Mouse (Mus musculus): ENCODE results near the gene 5730522E02Rik.

The 5730522E02Rik gene

DNA sequence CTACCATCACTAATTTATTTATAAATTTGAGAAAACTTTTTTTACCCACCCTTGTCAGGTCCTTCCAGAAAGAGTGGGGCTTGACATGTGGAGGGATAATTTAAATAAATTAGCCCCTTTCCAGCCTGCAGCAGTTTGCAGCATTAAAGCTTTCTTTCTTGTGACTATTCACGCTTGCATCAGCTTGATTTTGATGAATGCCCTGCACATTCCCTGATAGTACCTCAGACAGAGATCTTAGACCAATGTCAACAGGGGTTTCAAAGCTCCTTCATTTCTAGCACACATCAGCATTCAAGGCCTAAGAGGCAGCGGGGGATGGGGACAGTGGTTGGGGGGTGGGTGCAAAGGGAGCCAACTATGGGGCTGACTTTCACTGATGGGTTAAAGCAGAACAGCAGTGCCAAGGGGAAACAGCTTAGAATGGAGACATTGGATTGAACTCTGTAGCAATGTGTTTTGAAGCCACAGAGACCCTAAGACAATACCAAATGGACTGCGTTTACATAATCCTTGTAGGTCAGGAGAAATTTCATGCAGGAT, 545.9 kb downstream of the 5730522E02Rik start:
- DNase-seq, result no peak

DNA sequence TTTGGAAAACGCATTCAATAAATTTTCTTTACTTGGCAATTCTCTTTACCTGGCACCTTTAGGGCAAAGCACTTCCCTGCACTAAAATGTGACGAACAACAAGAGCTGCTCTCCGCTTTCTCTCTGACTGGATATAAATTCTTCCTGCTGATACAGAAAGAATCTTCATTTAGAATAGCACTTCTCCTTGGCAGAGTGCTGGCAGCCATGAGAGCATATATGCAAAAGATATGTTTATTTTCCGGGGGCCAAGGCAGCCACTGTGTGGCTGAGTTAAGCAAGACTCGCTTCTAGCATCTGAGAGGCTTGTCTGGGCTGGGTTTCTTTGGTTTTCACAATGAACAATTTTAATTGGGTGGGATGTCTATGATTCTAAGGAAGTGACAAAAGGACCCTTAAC, 564.3 kb downstream of the 5730522E02Rik start:
- DNase-seq, result no peak

GRCm38 (mm10) chr11:25644767-25645622, 565.6 kb downstream of the 5730522E02Rik start:
- peak; percentile 46 to 51 for DNase-seq

GRCm38 (mm10) chr11:25606886-25607285, 603.7 kb downstream of the 5730522E02Rik start:
- no peak for DNase-seq

DNA sequence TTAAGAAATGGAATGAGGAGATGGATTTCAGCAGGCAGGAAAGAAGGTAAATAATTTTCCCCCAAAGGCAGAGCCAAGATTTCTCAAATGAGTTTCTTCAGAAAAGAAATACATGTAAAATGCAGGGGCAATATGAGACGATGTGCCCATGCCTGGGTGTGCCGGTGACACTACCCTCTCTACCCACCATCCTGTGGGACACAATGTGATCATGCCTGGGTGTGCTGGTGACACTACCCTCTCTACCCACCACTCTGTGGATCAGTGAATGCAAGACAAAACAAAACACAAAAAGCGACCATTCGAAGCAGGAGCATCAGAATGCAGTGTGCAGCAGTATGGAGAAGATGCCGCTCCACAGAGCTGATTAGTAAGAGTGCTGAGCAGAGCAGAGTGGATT, 610.5 kb downstream of the 5730522E02Rik start:
- DNase-seq, result no peak

GRCm38 (mm10) chr11:25595303-25595702, 615.3 kb downstream of the 5730522E02Rik start:
- no peak for DNase-seq

- no peak for DNase-seq
These were observed 615.8 kb downstream of the 5730522E02Rik start for GRCm38 (mm10) chr11:25594780-25595179.

GRCm38 (mm10) chr11:25592268-25592667, 618.3 kb downstream of the 5730522E02Rik start:
- peak; percentile 8 to 15 for DNase-seq

- DNase-seq, result peak; percentile 54 to 61
These were observed 620.3 kb downstream of the 5730522E02Rik start for GRCm38 (mm10) chr11:25590215-25590614.

DNA sequence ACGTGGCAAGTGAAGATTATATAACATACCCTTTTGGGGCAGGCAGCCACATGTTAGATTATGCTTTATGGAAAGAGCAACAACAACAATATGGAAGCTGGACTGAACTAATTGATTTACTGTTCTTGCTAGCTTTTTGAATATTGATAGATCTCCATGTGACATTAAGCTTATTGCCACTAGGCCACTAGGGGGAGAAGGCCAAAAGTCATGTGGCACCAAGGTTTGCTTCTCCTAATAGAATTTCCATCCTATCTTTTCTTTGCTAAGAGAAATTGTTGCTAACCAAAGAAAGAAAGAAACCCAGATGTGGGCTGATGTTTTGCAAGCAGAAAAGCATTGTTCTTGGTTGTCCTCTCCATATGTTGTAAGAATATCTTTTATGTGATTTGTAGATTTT, 621.1 kb downstream of the 5730522E02Rik start:
- peak in 1 of 2 experiments; percentile 11 for DNase-seq

- DNase-seq, result no peak
These were observed 636.5 kb downstream of the 5730522E02Rik start for GRCm38 (mm10) chr11:25574129-25574465.

DNA sequence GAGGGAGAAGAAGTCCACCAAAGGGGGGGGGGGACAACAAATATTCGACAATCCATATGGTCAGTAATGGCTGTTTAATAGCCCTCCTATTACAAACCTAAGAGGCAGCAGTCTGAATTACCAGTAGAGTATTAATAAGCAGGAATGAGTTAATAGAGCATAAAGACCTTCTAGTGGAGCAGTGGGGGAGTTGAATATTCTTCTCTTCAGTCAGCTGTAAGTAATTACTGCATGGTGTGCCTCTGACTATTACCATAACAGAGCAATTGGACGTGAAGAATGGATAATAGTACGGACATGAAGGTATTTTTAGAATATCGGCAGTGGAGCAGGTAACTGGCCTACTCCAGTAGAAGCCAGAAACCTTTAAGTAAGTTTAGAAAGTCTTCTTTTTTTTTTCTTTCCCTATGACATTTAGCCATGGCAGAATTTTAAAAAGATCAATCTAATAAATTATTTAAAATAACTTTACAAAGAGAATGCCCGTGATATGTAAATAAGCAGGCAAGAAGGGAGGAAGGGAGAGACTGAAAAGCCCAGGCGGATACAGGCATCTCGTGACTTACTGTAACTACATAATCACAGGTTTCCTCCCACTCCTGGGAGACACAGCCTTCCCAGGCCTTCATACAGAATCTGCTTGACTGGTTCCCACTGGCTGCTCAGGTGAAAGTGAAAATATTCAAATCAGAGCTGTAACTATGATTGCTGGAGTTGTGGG, 637.0 kb downstream of the 5730522E02Rik start:
- no peak for DNase-seq

- no peak for DNase-seq
These were observed 639.2 kb downstream of the 5730522E02Rik start for GRCm38 (mm10) chr11:25571396-25571795.
